Mouse (Mus musculus): ENCODE measurements at regions not wholly inside any gene's neighbourhood (a gene's known extent, or its start where the extent isn't known, plus 50 kb on each side); places are given as distances from the start of the nearest gene placed in this dataset.
"Not testable (repeated sequence)": the region's sequence is repeated elsewhere in the genome, so short reads cannot be mapped to it uniquely, and the experiment has no call there.

DNA sequence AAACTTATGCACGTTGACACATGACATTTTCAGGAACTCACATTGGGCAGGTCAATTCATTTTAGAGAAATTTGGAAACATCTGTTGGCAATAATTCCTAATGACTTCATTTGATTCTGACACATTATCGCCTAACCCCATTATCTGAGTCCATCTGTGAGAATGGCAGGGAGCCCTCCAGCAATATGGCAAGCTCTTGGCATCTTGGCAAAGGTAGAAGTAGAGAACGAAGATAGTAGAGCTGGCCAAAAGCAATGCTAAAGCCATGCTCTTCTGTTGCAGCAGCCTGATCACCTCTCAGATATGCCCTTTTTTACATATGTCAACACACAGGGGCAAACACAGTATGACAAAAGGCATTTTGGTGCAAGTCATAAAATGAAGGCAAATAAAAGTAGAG lies 536.4 kb upstream of the Ins1 start:
- DNase-seq: no peak

- DNase-seq: peak; percentile 2
Measured at GRCm38 (mm10) chr19:51740071-51740470, 524.0 kb upstream of the Ins1 start.

GRCm38 (mm10) chr19:51741026-51741425 lies 523.1 kb upstream of the Ins1 start:
- no peak for DNase-seq

DNA sequence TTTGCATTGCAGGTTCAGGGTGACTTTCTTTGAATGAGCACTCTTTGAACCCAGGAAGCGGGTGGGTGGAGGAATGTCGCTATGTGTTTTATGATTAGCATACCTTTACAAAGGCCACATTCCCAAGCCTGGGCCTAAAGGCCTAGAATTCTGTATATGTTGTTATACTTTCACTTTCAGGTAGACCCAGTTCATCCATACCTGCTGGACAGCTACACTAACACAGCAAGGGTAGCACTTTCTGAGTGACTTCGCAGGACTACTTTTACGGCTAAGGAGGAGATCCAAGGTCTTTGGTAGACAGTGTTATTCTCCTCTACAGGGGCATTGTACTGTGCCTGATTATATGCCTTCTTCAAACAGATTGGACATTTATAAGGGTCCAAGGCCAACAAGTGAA lies 521.9 kb upstream of the Ins1 start:
- DNase-seq: not testable (repeated sequence)

DNA sequence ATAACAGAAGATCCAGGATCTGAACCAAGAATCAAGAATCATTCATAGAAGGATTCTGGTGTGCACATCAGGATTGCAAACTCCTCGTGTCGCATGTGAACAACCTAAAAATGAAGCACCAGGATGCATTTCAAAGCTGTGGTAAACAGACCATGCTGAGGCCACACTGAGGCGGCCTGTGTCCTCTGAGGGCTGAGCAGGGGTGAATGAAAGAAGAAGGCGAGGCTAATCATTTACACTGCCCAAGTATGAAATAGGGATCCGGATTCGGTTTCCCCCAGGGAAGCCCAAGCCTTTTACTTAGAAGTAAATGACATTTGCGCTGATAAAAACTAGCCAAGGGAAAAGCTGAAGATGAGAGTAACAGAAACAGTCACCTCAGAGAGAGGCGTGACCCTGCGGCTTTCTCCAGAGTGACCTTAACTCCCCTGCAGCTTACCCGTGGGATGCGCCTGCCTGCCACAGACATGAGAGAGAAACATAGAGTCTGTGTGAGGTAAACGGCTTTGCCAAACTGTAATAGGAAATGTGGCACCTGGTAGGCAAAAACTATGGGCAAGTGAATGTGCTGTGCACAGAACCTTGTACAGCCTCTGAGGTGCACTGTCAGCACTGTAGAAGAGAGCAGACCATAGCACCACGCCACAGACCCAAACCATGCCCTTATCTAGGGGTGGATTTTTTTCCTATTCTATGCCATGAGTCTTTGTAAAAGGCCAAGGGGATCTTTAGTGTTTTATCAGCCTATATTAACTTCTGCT lies 490.1 kb upstream of the Ins1 start:
- peak; percentile 8 for DNase-seq

Measured in retina, postnatal 1 day (tissue).